Mouse (Mus musculus): ENCODE measurements around the gene Ccdc180. TPM values are rescaled to one million over a fixed set of nuclear protein-coding genes. Genes with fewer than 3 reads are reported as not detected.

Ccdc180 gene
- total RNA-seq, 1 experiment from 2014 or later: not detected

Other genes starting within 250 kb of the Ccdc180 start
- 19.1 and 19.5 TPM in 2 replicates for gene Aldh1b1, start 91.3 kb upstream of the Ccdc180 start, total RNA-seq (2017)
- gene Igfbpl1, start 63.4 kb upstream of the Ccdc180 start, total RNA-seq (2017): not detected in 2 replicates
- gene Stra6l, start 41.6 kb upstream of the Ccdc180 start, total RNA-seq (2017): not detected in 2 replicates
- 14.4 and 15.2 TPM in 2 replicates for gene Tdrd7, start 75.0 kb downstream of the Ccdc180 start, total RNA-seq (2017)
- gene Tmod1, start 148.6 kb downstream of the Ccdc180 start, total RNA-seq (2017): 0.10 and 0.19 TPM in 2 replicates
- 74.3 and 104 TPM in 2 replicates for gene Ncbp1, start 248.3 kb downstream of the Ccdc180 start, total RNA-seq (2017)
- gene Tstd2, start 248.4 kb downstream of the Ccdc180 start, total RNA-seq (2017): 24.7 and 29.0 TPM in 2 replicates